Mouse (Mus musculus) cerebellum, adult 2 months (tissue): ENCODE data around the gene Eipr1. TPM values are rescaled to one million over a fixed set of nuclear protein-coding genes. Genes with fewer than 3 reads are reported as not detected.

Experiments used
- polyA plus RNA-seq: library from polyadenylated mRNA; depleted of rRNA; stranded (reverse); fragments of >200 nt; gene quantifications from 2 replicates; pipeline ENCODE4 v1.2.3, GENCODE M21; 2012; rRNA removed

The Eipr1 gene
- polyA plus RNA-seq, 1 experiment, result 40.6 TPM

Other genes starting within 250 kb of the Eipr1 start
- not detected in 2 replicates for gene Dcdc2c, start 199.4 kb upstream of the Eipr1 start, polyA plus RNA-seq
- not detected in 2 replicates for gene Allc, start 169.3 kb upstream of the Eipr1 start, polyA plus RNA-seq
- gene Colec11, start 128.4 kb upstream of the Eipr1 start, polyA plus RNA-seq, result 0.79 and 1.0 TPM in 2 replicates
- gene Rps7, start 115.8 kb upstream of the Eipr1 start, polyA plus RNA-seq, result 299 and 310 TPM in 2 replicates
- 17.5 and 19.6 TPM in 2 replicates for gene Rnaseh1, start 102.2 kb upstream of the Eipr1 start, polyA plus RNA-seq
- gene Adi1, start 76.6 kb upstream of the Eipr1 start, polyA plus RNA-seq, result 60.5 and 67.3 TPM in 2 replicates
- gene Trappc12, start 1.3 kb upstream of the Eipr1 start, polyA plus RNA-seq, result 49.4 and 50.8 TPM in 2 replicates